In genomic region chr8:122775285-122776155, GRCm38 (mm10) we compare ENCODE assay signal across 8 mouse cellular contexts. TPM values are rescaled to one million over a fixed set of nuclear protein-coding genes. Genes with fewer than 3 reads are reported as not detected.
DNase-seq lines count a peak whose midpoint lies in the region; ATAC-seq lines count a peak whose summit lies in the region.

Gene Acsf3 (plus strand): TSS chr8:122775486.

- H3K27me3 ChIP-seq in hindbrain, embryonic 13.5 days: peaks cover 23% of the 10 kb centered on the region; the same call in 1 of the 2 replicates

- H3K4me2 ChIP-seq in hindbrain, embryonic 13.5 days: peak within 1 kb of the TSS; percentile 86

- peaks cover 7% of the 10 kb centered on the region for H3K36me3 ChIP-seq in hindbrain, embryonic 13.5 days

- H3K4me3 ChIP-seq in hindbrain, embryonic 13.5 days: peak within 1 kb of the TSS; percentile 76

- ATAC-seq in hindbrain, embryonic 13.5 days (ENCODE audit: low FRiP score): peak; percentile 83

- peaks cover 18% of the 10 kb centered on the region for H3K4me1 ChIP-seq in hindbrain, embryonic 13.5 days (replicated peaks)

- WGBS in hindbrain, embryonic 13.5 days: 2% methylated on average over 50 of the region's 50 CpGs

- peak; percentile 53 for DNase-seq in WW6 (ENCODE audit: low read depth, low spot score)
- peak; percentile 82 to 88 for DNase-seq in cerebellum, postnatal 25 days
- peak; percentile 62 for DNase-seq in frontal cortex, postnatal 25 days (ENCODE audit: low spot score in 2 of 2)
- peak; percentile 64 to 69 for DNase-seq in layer of hippocampus, postnatal 14 days (ENCODE audit: low spot score in 2 of 2)
- DNase-seq in lung, postnatal 36 days: peak; percentile 51
- peak; percentile 69 to 73 for DNase-seq in right cerebral cortex, adult 2 months (ENCODE audit: low spot score in 2 of 2)
- DNase-seq in urinary bladder, postnatal 36 days (ENCODE audit: low spot score in 2 of 2): peak; percentile 32 to 44

- H3K9ac ChIP-seq in hindbrain, embryonic 13.5 days: peak within 1 kb of the TSS; percentile 87

- H3K9me3 ChIP-seq in hindbrain, embryonic 13.5 days: no peaks in the 10 kb centered on the region

- H3K27ac ChIP-seq in hindbrain, embryonic 13.5 days: peak within 1 kb of the TSS; percentile 69

RNA-seq across cellular contexts. Expression of gene Acsf3, which starts in this region (rescaled TPM):
- 16.2 and 17.4 TPM in 2 replicates for polyA plus RNA-seq in hindbrain, embryonic 13.5 days (2015; fragmentation: Nextera tagmentation; extraction: Ambion mirVana)
- total RNA-seq in layer of hippocampus, postnatal 14 days (2021): 10 to 100 TPM; 16.7 to 16.8 TPM

Comparison
In these comparisons a context has a peak if more than half of its experiments do, and no peak if none do; other contexts are left out.
1. Peak in every context shown above with its lines: DNase-seq, ATAC-seq, H3K4me3 ChIP-seq and H3K27ac ChIP-seq.